Mouse (Mus musculus) left cerebral cortex, postnatal 25 days (tissue): ENCODE results near the gene Copb1. TPM values are rescaled to one million over a fixed set of nuclear protein-coding genes. Genes with fewer than 3 reads are reported as not detected.

Experiments used
- DNase-seq, 2 experiments: peaks; one replicate each; pipeline ENCODE4 v3.0.0; 2022; ENCODE audit warnings: low spot score in 2 of 2, mixed read lengths in 1 of 2
- intact Hi-C: fragments of 180-260 bp; cut with DNase I; formaldehyde crosslinking; loops from one replicate; pipeline ENCODE4 v1.15.1; 2025
- total RNA-seq, 2 experiments: library from RNA; stranded (reverse); gene quantifications; 2 replicates each; pipeline ENCODE4 v1.2.3; 2021

Gene Copb1
- total RNA-seq, result 10 to 100 TPM; 60.8 to 62.8 TPM

DNA sequence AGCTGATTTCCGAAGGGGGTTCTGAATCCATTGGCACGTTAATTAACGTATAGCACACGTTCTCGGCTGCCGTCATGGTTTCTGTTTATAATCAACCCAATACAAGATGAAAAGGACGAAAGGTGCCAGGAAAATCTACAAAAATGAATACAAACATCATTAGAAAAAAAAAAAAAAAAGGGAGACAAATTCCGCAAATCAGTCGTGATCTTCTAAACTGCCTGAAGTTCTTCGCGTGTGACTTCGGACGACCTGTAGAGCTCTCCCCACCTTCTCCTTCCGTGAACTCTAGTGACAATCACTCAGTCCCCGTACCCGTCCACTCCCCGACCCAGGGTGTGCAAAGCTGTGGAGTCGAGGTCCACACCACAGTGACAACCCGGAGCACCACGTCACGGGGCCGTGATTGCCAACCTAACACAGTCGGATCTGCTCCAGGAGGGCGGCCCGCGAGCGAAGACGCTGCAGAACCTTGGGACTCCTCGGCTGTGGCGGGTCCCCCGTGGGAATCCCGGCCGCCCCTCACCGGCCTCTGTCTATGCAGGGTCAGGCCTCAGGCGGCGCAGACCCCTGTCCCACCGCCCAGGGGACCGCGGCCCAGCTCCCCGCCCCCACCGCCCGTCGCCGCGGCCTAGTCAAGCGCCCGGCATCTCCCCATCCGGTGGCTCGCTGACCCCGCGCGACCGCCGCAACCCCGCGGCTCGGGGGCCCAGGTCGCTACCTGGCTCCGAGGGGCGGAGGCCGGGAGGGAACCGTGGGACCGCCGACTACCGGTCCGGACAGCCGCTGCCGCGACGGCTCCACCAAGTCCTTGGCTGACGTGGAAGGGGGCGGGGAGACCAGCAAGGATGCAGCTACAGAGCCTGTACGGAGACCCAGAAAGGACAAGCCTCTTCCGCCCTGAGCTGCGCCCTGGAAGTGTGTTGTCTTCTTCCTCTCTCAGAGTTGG, at the start of gene Copb1:
Gene Copb1 (minus strand): TSS at position 827 of the 949 bp plus-strand sequence.
- intact Hi-C loops, result no loop called here
- peak; percentile 93 to 96 for DNase-seq

- DNase-seq, result peak in 1 of 2 experiments; percentile 57
- intact Hi-C loops, result no loop called here
Measured at GRCm38 (mm10) chr7:114301293-114301782, 46.8 kb upstream of the Copb1 start.

DNA sequence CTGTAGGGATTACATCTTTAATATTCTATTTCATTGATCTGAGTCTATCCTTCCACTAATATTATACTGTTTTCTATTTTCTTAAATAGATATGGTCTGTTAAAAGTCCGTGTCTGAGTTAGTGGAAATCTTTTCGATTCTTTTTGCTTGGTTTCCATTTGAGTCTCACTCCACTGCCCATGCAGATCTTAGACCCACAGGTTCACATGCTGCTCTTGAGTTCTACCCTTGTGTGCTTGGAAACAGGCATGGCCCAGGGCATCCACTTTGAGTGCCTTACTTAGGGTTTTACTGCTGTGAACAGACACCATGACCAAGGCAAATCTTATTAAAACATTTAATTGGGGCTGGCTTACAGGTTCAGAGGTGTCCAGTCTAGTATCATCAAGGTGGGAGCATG, 46.3 kb upstream of the Copb1 start:
- intact Hi-C loops, result no loop called here
- DNase-seq, result no peak

DNA sequence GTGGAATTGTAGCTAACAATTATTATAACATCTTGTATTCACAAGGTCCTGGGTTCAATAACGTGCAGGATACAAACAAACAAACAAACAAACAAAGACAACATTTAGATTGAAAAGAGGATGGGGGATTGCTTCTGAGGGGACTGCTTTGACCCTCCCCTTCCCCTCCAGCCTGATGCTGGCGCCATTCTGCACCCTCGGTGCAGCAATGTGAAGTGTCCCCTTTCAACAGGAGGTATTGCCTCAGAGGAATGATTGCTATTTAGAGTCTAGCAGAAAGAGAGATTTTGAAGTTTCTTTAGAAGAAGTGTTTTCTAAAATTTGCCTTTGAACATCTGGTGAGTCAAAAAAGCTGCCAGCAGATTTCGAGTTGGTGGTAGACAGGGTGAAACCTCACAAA, 44.7 kb upstream of the Copb1 start:
- DNase-seq, result no peak
- intact Hi-C loops, result no loop called here

DNA sequence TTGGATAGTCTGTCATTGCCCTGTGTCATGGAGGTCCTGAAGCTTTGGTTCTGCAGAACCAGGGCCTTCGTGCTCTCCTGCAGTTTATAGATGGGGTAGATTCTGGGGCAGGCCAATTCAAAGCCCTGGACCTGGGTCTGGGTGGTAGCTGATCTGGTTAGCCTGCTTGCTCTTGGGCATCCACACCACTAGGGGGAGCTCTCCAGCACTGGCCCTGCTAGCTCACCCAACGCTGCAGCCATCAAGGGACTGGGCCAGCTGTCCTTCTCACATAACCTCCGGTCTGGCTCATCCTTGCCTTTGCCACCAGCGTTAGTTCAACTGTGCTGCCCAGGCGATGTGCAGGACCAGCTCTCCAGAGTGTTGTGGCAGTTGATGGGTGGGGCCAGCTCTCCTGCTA, 40.2 kb upstream of the Copb1 start:
- DNase-seq, result no peak
- intact Hi-C loops, result loop anchor here (5.0 kb wide), 1 partner anchor 123 kb away; the partner anchor contains the start of gene Pde3b

DNA sequence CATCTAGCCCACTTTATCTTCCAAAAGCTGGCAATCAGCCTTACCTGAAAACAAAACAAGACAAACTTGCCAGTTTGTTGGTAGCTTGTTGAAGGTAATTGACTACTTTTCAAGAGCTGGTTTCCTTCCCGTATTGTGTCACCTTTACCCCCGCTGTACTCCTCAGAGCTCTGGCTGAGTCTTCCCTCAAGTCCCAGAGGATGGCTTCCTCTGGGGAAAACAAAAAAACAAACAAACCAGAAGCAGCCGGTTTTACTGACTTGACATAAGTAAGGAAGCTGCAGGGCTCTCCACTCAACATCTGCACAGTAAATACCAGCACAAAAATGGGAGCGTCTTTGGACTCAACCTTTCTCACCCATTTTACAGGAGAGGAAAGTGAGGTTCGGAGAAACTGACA, 39.4 kb upstream of the Copb1 start:
- intact Hi-C loops, result loop anchor here (5.0 kb wide), 1 partner anchor 123 kb away; the partner anchor contains the start of gene Pde3b
- DNase-seq, result no peak

GRCm38 (mm10) chr7:114292501-114292971, 38.0 kb upstream of the Copb1 start:
- intact Hi-C loops, result loop anchor here (5.0 kb wide), 1 partner anchor 125 kb away; the partner anchor contains the start of gene Pde3b
- peak; percentile 63 to 73 for DNase-seq

DNA sequence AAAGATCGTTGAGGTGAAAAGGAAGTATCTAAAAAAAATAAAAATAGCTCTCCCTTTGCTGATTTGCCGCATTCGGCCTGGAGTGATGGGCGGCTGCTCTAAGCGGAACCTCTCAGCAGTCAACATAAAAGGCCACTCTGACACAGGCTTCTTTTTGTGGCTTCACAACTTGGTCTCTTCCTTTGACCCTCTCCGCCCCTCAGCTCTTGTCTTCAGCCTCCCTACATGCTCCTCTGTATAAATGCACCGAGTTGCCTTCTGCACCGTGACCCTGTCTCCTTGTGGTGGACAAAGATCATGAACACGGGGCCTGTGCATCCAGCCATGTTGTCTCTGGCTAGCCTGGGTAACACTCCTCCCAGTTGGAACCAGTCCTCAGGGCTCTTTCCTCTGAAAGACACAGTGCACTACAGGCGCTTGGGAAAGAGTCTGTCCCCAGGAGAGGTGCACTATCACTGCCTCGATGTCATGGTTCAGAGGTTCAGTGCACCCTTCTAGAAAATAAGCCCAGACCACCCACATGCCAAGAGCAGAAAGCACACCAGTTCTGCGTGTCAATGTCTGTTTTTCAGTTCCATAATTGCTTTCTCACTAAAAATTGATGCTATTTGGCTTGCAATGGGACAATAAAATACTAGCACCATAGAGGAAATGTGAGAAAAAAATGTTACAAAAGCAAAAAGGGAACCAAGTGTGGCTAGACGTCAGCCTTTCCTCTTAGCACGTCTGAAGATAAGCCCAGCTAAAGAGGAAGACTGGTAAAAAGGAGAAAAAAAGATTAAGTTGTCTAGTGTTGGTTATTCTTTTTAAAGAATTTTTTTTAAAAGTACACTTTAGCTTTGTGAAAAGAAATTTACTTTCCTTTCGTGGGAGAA, 37.2 kb upstream of the Copb1 start:
- intact Hi-C loops, result loop anchor here (5.0 kb wide), 1 partner anchor 126 kb away; the partner anchor contains the start of gene Pde3b
- peak in 1 of 2 experiments; percentile 28 for DNase-seq

DNA sequence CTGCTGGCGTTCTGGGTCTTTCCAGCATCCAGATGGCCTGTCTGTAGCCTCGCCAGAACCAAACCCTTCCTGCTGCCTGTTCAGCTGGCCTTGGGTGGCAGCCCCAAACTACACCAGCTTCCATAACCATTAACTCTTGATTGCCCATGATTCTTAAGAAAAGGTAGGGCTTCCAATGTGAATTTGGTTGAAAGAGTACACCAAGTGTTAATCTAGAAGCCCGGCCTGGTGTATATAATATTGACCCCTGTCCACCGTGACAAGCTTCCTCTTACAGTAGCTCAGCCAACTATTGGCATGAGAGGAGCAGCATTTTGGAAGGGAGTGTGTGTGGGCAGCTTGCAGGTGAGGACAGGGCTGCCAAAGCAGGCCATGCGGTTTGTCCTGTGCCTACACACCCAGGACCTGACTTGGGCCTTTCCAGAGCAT, 35.6 kb upstream of the Copb1 start:
- intact Hi-C loops, result loop anchor here (5.0 kb wide), 1 partner anchor 127 kb away; the partner anchor contains the start of gene Pde3b
- no peak for DNase-seq

GRCm38 (mm10) chr7:114284296-114284910, 29.9 kb upstream of the Copb1 start:
- DNase-seq, result no peak
- intact Hi-C loops, result no loop called here

DNA sequence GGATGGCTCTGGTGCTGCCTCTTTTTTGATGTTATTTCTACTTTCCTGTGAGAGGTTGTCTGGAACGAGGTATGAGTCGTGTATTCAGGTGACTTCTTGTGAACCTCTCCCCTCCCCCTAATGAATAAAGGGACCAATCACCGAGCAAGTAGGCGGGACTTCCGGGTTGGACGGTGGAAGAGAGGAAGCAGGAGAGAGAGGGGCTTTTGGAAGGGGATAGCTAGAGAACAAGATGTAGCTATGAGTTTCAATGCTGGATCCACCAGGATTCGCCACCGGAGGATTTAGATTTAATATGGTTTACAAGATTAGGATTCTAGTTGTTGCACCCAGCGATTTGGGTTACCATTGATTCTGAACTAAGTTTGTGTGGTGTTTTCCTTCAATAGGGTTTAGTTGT, 28.5 kb upstream of the Copb1 start:
- intact Hi-C loops, result no loop called here
- DNase-seq, result no peak

GRCm38 (mm10) chr7:114281671-114282070, 27.2 kb upstream of the Copb1 start:
- intact Hi-C loops, result no loop called here
- DNase-seq, result peak in 1 of 2 experiments; percentile 43

- intact Hi-C loops, result loop anchor here (5.0 kb wide), 2 partner anchors 141 to 216 kb away; partner anchors contain the start of gene Pde3b
- peak; percentile 95 to 98 for DNase-seq
Measured at GRCm38 (mm10) chr7:114276005-114276752, 21.7 kb upstream of the Copb1 start, which contains the start of gene Psma1. Gene Psma1 (minus strand): TSS chr7:114276118.

DNA sequence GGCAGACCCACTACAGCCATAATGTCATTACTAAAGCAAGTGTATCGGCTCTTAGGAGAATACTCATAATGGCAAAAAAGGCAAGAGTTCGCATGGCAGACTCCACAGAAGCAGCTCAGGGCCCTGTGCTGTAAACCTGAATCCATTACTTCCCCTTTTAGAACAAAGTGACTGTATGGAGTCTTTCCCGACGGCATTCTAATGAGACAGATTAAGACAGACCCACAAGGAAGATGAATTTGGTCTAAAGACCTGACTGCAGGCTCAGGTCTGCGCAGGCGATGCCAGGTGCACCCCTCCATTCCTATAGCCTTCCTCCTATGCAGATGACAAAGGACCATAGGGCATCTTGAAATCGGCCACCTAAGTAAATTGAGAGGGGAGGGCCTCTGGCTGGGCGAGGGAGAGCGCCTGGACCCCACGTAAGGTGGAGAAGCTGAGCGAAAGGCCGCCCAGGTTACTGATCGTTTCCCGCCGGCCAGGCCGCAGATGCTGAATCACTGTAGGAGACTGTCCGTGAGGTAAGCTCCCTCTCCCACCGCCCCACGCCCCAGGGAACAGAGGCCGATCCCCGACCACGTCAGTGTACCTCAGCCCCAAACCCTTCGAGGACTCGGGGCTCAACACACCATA, 21.0 kb upstream of the Copb1 start:
- DNase-seq, result peak in 1 of 2 experiments; percentile 22
- intact Hi-C loops, result loop anchor here (5.0 kb wide), 2 partner anchors 142 to 217 kb away; partner anchors contain the start of gene Pde3b

DNA sequence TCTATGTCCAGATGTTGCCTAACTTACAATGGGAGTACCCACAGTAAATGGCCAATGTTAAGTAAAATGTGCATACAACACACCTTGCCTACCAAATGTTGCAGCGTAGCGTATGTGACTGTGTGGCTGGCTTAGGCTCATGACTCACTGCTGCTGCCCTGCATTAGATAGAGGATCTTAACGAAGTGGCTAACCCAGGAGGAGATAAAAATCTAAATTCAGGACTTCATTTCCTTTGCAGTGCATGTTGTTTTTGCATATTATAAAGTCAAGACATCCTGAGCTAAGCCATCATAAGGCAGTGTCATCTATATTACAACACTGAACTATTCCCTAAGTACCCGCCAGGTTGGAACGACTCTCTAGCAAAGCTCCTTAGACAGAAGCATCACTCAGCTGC, 13.9 kb upstream of the Copb1 start:
- DNase-seq, result no peak
- intact Hi-C loops, result loop anchor here (5.0 kb wide), 1 partner anchor 36 kb away; no protein-coding TSS in a partner anchor

- no peak for DNase-seq
- intact Hi-C loops, result loop anchor here (2.0 kb wide), 1 partner anchor 13 kb away; no protein-coding TSS in a partner anchor
Measured at GRCm38 (mm10) chr7:114251684-114252083, 2.8 kb downstream of the Copb1 start.

- intact Hi-C loops, result loop anchor here (5.0 kb wide), 1 partner anchor 33 kb away; no protein-coding TSS in a partner anchor
- DNase-seq, result no peak
Measured at GRCm38 (mm10) chr7:114233980-114234379, 20.5 kb downstream of the Copb1 start.
